In the genomic region with DNA sequence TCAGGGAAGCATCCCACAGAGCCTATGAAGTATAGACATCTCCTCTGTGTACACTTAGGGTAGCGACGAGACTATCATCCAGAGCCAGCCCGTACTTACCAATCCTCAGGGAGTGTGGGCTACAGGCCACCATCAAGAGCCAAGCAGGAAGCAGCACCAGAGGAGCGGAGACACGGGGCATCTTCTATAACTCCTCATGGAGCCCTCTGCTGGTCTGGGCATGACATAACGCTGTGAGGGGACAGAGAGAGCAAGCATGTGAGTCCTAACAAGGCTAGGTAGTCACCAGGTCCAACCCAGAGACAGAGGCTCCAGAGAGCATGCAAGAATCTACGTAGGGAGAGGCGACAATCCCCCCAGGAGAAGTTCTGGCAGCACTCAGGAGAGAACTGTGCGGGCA, we compare ENCODE assay signal across 11 mouse cellular contexts.
A peak's percentile ranks its signal among the peaks of the same experiment; 100 is the strongest.
DNase-seq lines count a peak whose midpoint lies in the region; ATAC-seq and TF ChIP-seq lines count a peak whose summit lies in the region.
"Had no signal": no experiment of that assay in that cellular context is flagged by ENCODE, and none has a peak within 500 bp of the region (broad histone marks: within the 10 kb centered on the region; RNA-seq: fewer than 3 reads in every experiment).

No protein-coding gene starts in this region.

- no peak overlapping the region for H3K27ac ChIP-seq in kidney, embryonic 14.5 days (ENCODE audit: low read depth, low read length)
- no peak overlapping the region for H3K27ac ChIP-seq in ES-E14 (ENCODE audit: insufficient read depth, low read depth, low read length, poor library complexity, severe bottlenecking)
- no peak overlapping the region for H3K27ac ChIP-seq in forebrain, embryonic 11.5 days (ENCODE audit: low read depth, low read length)
- H3K27ac ChIP-seq: liver, embryonic 13.5 days; neural tube, embryonic 12.5 days had no signal

- no peaks in the 10 kb centered on the region for H3K4me1 ChIP-seq in kidney, embryonic 14.5 days (ENCODE audit: control insufficient read depth, insufficient read depth, low read length)
- H3K4me1 ChIP-seq in ES-E14 (ENCODE audit: control insufficient read depth in 2 of 2, insufficient read depth in 2 of 2, low read length in 2 of 2, poor library complexity in 1 of 2) = no peaks in the 10 kb centered on the region
- no peaks in the 10 kb centered on the region for H3K4me1 ChIP-seq in forebrain, embryonic 11.5 days (replicated peaks; ENCODE audit: control insufficient read depth, insufficient read depth, low read length)
- H3K4me1 ChIP-seq: liver, embryonic 13.5 days; neural tube, embryonic 12.5 days had no signal

- no peak overlapping the region for H3K4me3 ChIP-seq in kidney, embryonic 14.5 days (ENCODE audit: low read length)
- H3K4me3 ChIP-seq in ES-E14 (ENCODE audit: insufficient read depth in 1 of 2, low read depth in 1 of 2, low read length in 2 of 2, poor library complexity in 1 of 2, severe bottlenecking in 1 of 2) = no peak overlapping the region
- no peak overlapping the region for H3K4me3 ChIP-seq in forebrain, embryonic 11.5 days (ENCODE audit: low read depth, low read length)
- H3K4me3 ChIP-seq: liver, embryonic 13.5 days; neural tube, embryonic 12.5 days had no signal

- no peak for ATAC-seq in kidney, embryonic 14.5 days (ENCODE audit: low FRiP score, low TSS enrichment)
- no peak for ATAC-seq in forebrain, embryonic 11.5 days (replicated peaks; ENCODE audit: low FRiP score)

- no peaks in the 10 kb centered on the region for H3K9me3 ChIP-seq in kidney, embryonic 14.5 days (ENCODE audit: control insufficient read depth, low read length)
- H3K9me3 ChIP-seq in ES-E14 (ENCODE audit: control insufficient read depth, insufficient read depth, low read depth, low read length) = no peaks in the 10 kb centered on the region
- no peaks in the 10 kb centered on the region for H3K9me3 ChIP-seq in forebrain, embryonic 11.5 days (ENCODE audit: control insufficient read depth, low read length)
- H3K9me3 ChIP-seq: liver, embryonic 13.5 days; neural tube, embryonic 12.5 days had no signal

- no peaks in the 10 kb centered on the region for H3K36me3 ChIP-seq in kidney, embryonic 14.5 days (ENCODE audit: control insufficient read depth, insufficient read depth, low read length)
- H3K36me3 ChIP-seq in ES-E14 (ENCODE audit: control insufficient read depth, insufficient read depth, low read length, poor library complexity, severe bottlenecking) = no peaks in the 10 kb centered on the region
- no peaks in the 10 kb centered on the region for H3K36me3 ChIP-seq in forebrain, embryonic 11.5 days (ENCODE audit: control insufficient read depth, insufficient read depth, low read length)
- H3K36me3 ChIP-seq: liver, embryonic 13.5 days; neural tube, embryonic 12.5 days had no signal

- 79% methylated on average over 9 of the region's 9 CpGs for WGBS in kidney, embryonic 14.5 days
- WGBS in forebrain, embryonic 11.5 days = 74% methylated on average over 9 of the region's 9 CpGs

- H3K27me3 ChIP-seq in kidney, embryonic 14.5 days (ENCODE audit: control insufficient read depth, insufficient read depth, low read length) = no peaks in the 10 kb centered on the region
- no peaks in the 10 kb centered on the region for H3K27me3 ChIP-seq in forebrain, embryonic 11.5 days (ENCODE audit: control insufficient read depth, insufficient read depth, low read length)
- H3K27me3 ChIP-seq: liver, embryonic 13.5 days; neural tube, embryonic 12.5 days had no signal

- H3K4me2 ChIP-seq in kidney, embryonic 14.5 days (replicated peaks; ENCODE audit: low read depth, low read length) = no peak overlapping the region
- no peak overlapping the region for H3K4me2 ChIP-seq in forebrain, embryonic 11.5 days (ENCODE audit: low read depth, low read length, severe bottlenecking)
- H3K4me2 ChIP-seq: liver, embryonic 13.5 days; neural tube, embryonic 12.5 days had no signal

- DNase-seq in kidney, adult 8-10 months = peak; percentile 12 to 13
- peak; percentile 31 for DNase-seq in ES-E14 (ENCODE audit: low read depth, low spot score)
- DNase-seq in brain, adult 2 months (ENCODE audit: low read depth, low spot score) = peak; percentile 47
- peak; percentile 41 for DNase-seq in lung, postnatal 10 days
- no peak for DNase-seq in forebrain, embryonic 11.5 days (ENCODE audit: low spot score)
- no peak for DNase-seq in cerebellum, adult 8-10 months
- no peak for DNase-seq in urinary bladder, postnatal 25 days (ENCODE audit: low spot score)
- DNase-seq: heart, postnatal 36 days; liver, embryonic 13.5 days had no signal

- in situ Hi-C loops in ES-E14 (cut with MboI; ENCODE audit: low sequenced_read_pairs in 2 of 2, unreplicated experiment in 2 of 2) = no loop called here

- H3K9ac ChIP-seq in kidney, embryonic 14.5 days (ENCODE audit: low read depth, low read length) = no peak overlapping the region
- H3K9ac ChIP-seq in ES-E14 (ENCODE audit: insufficient read depth, low read depth, low read length, poor library complexity, severe bottlenecking) = no peak overlapping the region
- no peak overlapping the region for H3K9ac ChIP-seq in forebrain, embryonic 11.5 days (ENCODE audit: low read length)
- H3K9ac ChIP-seq: liver, embryonic 13.5 days; neural tube, embryonic 12.5 days had no signal

TF ChIP-seq in ES-E14, 5 proteins besides CTCF, POLR2A, EP300 and RAD21:
- TF ChIP-seq CHD2 (IDR thresholded peaks at IDR 0.05; ENCODE audit: low read depth, low read length) (no peak), ZC3H11A (IDR thresholded peaks at IDR 0.05; ENCODE audit: borderline replicate concordance, low read depth, low read length) (0 out of 2 replicates have a peak, but pooled peaks have one; percentile 4)

Comparison
In these comparisons a context has a peak if more than half of its experiments do, and no peak if none do; other contexts are left out.
1. DNase-seq: peak in kidney, adult 8-10 months (2 of 2), ES-E14 (single experiment), brain, adult 2 months (single experiment) and lung, postnatal 10 days (single experiment); none in forebrain, embryonic 11.5 days (single experiment), cerebellum, adult 8-10 months (single experiment) and urinary bladder, postnatal 25 days (single experiment).